Mouse (Mus musculus) ZHBTc4 (cell line): ENCODE data around the gene Coq8a.
A peak's percentile ranks its signal among the peaks of the same experiment; 100 is the strongest.

ENCODE experiments used
- DNase-seq: peaks from one replicate; pipeline ENCODE4 v3.0.0-alpha.2; 2011; ENCODE audit warnings: low read depth, low spot score

Coq8a gene

GRCm38 (mm10) chr1:180116525-180116924, 82.9 kb downstream of the Coq8a start:
- peak; percentile 84 for DNase-seq
